Mouse (Mus musculus) ES-Bruce4 (cell line): ENCODE results near the gene Ints1.

Source experiments
- CTCF ChIP-seq: IDR thresholded peaks from one replicate; pipeline ENCODE4 v1.8.1; 2011; ENCODE audit warnings: low read depth, low read length
- EP300 ChIP-seq: IDR thresholded peaks from 2 replicates; pipeline ENCODE4 v1.6.1; 2011; ENCODE audit warnings: low read depth, low read length; ENCODE audit not compliant: insufficient read depth
- POLR2A ChIP-seq: IDR thresholded peaks from one replicate; pipeline ENCODE4 v1.8.1; 2011; ENCODE audit warnings: low read length; ENCODE audit not compliant: insufficient read depth

DNA sequence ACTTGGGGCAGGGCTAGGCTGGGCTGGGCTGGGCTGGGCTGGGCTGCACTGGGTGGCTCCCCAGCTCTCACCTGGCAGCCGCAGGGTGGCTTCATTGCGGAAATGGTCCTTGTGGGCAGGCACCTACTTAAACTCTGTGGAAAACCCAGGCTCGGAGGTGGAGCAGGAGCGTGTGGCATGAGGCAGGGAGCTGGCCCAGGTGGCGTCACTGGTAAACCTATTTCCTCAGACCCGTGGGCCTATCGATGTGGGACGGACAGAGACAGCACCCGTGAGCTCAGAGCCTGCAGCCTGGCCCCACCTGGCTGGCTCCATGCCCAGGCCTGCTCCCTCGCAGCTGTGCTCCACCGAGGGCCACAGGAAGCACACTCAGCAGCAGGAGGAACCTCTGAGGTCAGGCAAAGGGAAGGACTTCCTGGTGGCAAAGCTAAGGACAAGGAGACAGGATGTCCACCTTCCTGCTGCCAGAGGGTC lies 42.8 kb downstream of the Ints1 start:
- TF ChIP-seq POLR2A (no peak), EP300 (no peak), CTCF (no peak)
